Mouse (Mus musculus): ENCODE measurements around the gene Klc3.

Klc3 gene

GRCm38 (mm10) chr7:19359892-19360641 is 43.8 kb downstream of the Klc3 start:
- in situ Hi-C loops (cut with MboI): no loop called here

GRCm38 (mm10) chr7:19359299-19359891 is 44.5 kb downstream of the Klc3 start, which contains the start of the genes Cd3eap and Ppp1r13l:
TSS of gene Cd3eap (minus strand) at chr7:19359483.
TSS of gene Ppp1r13l (plus strand) at chr7:19359749.
- in situ Hi-C loops (cut with MboI): no loop called here

- in situ Hi-C loops (cut with MboI): no loop called here
Observed at GRCm38 (mm10) chr7:19358634-19359033, 45.3 kb downstream of the Klc3 start.

- in situ Hi-C loops (cut with MboI): no loop called here
Observed at GRCm38 (mm10) chr7:19357381-19358375, 46.2 kb downstream of the Klc3 start.

GRCm38 (mm10) chr7:19356311-19356710 is 47.6 kb downstream of the Klc3 start:
- in situ Hi-C loops (cut with MboI): no loop called here

- in situ Hi-C loops (cut with MboI): no loop called here
Observed at GRCm38 (mm10) chr7:19354991-19355390, 48.9 kb downstream of the Klc3 start.

GRCm38 (mm10) chr7:19350221-19350620 is 53.7 kb downstream of the Klc3 start:
- in situ Hi-C loops (cut with MboI): no loop called here

- in situ Hi-C loops (cut with MboI): no loop called here
Observed at GRCm38 (mm10) chr7:19349188-19349915, 54.6 kb downstream of the Klc3 start.

GRCm38 (mm10) chr7:19344938-19345471 is 58.9 kb downstream of the Klc3 start:
- in situ Hi-C loops (cut with MboI): loop anchor here (5.0 kb wide), 1 partner anchor 38 kb away; no protein-coding TSS in a partner anchor
